9 mouse cellular contexts compared by ENCODE assay signal in the genomic region with DNA sequence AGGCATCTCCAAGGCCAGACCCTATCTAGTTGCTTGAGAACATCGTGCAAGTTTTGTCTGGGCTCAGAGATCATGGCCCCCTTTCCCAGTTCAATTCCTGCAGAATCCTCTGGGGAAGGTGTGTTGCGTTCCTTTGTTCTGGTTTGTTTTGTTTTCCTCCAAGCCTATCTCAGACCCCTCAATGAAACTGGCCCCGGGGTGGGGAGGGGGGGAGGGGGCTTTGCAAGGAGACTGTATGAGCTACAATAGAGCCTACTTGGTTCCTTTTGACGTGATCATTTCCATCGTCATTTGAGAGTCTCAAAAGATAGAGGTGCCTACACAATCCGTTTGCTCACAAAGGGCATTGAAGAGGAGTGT. TPM values are rescaled to one million over a fixed set of nuclear protein-coding genes. Genes with fewer than 3 reads are reported as not detected.
DNase-seq lines count a peak whose midpoint lies in the region; ATAC-seq and TF ChIP-seq lines count a peak whose summit lies in the region.
"Had no signal": no experiment of that assay in that cellular context is flagged by ENCODE, and none has a peak within 500 bp of the region (broad histone marks: within the 10 kb centered on the region; RNA-seq: fewer than 3 reads in every experiment).

No protein-coding gene starts in this region.

- H3K27me3 ChIP-seq in forebrain, embryonic 12.5 days = peaks cover 49% of the 10 kb centered on the region
- peaks cover 36% of the 10 kb centered on the region for H3K27me3 ChIP-seq in forebrain, embryonic 15.5 days
- H3K27me3 ChIP-seq in limb, embryonic 12.5 days = peaks cover 50% of the 10 kb centered on the region
- H3K27me3 ChIP-seq in limb, embryonic 10.5 days (ENCODE audit: low read depth, poor library complexity, severe bottlenecking) = peaks cover 56% of the 10 kb centered on the region
- H3K27me3 ChIP-seq in heart, postnatal 0 days (ENCODE audit: control insufficient read depth, insufficient read depth, low read length) = peaks cover 24% of the 10 kb centered on the region
- H3K27me3 ChIP-seq in midbrain, embryonic 14.5 days (ENCODE audit: control insufficient read depth, insufficient read depth, low read length) = peaks cover 38% of the 10 kb centered on the region

- peak; percentile 15; the same call in 1 of the 2 replicates for ATAC-seq in forebrain, embryonic 12.5 days (ENCODE audit: low FRiP score)
- ATAC-seq in forebrain, embryonic 15.5 days (replicated peaks) = no peak
- ATAC-seq in limb, embryonic 12.5 days (ENCODE audit: insufficient number of reproducible peaks, insufficient read depth, low FRiP score, low TSS enrichment, low read depth) = no peak
- ATAC-seq in heart, postnatal 0 days (ENCODE audit: insufficient read depth, low read depth) = no peak
- peak; percentile 18; the same call in 1 of the 2 replicates for ATAC-seq in midbrain, embryonic 14.5 days (ENCODE audit: low FRiP score, low TSS enrichment)

- no peak overlapping the region for H3K9ac ChIP-seq in forebrain, embryonic 12.5 days
- no peak overlapping the region for H3K9ac ChIP-seq in forebrain, embryonic 15.5 days (replicated peaks)
- H3K9ac ChIP-seq in limb, embryonic 12.5 days (replicated peaks) = 0 out of 2 replicates have a peak overlapping the region, but pooled peaks have one; percentile 45
- H3K9ac ChIP-seq in heart, postnatal 0 days (replicated peaks; ENCODE audit: low read depth, low read length) = no peak overlapping the region
- H3K9ac ChIP-seq in midbrain, embryonic 14.5 days (replicated peaks; ENCODE audit: low read length) = no peak overlapping the region

- 15% methylated on average over 6 of the region's 6 CpGs for WGBS in forebrain, embryonic 12.5 days
- WGBS in forebrain, embryonic 15.5 days = 9% methylated on average over 6 of the region's 6 CpGs
- WGBS in limb, embryonic 12.5 days = 26% methylated on average over 6 of the region's 6 CpGs
- 21% methylated on average over 6 of the region's 6 CpGs for WGBS in limb, embryonic 10.5 days
- 22% methylated on average over 6 of the region's 6 CpGs for WGBS in heart, postnatal 0 days
- WGBS in midbrain, embryonic 14.5 days = 13% methylated on average over 6 of the region's 6 CpGs

- H3K4me3 ChIP-seq in forebrain, embryonic 12.5 days (replicated peaks) = no peak overlapping the region
- H3K4me3 ChIP-seq in forebrain, embryonic 15.5 days = no peak overlapping the region
- no peak overlapping the region for H3K4me3 ChIP-seq in limb, embryonic 12.5 days (replicated peaks)
- no peak overlapping the region for H3K4me3 ChIP-seq in limb, embryonic 10.5 days
- H3K4me3 ChIP-seq in heart, postnatal 0 days (ENCODE audit: low read depth, low read length) = peak overlapping the region; percentile 60; the same call in 1 of the 2 replicates
- no peak overlapping the region for H3K4me3 ChIP-seq in midbrain, embryonic 14.5 days (replicated peaks; ENCODE audit: low read depth, low read length)

- TF ChIP-seq CTCF in heart, postnatal 0 days (IDR thresholded peaks at IDR 0.05; ENCODE audit: low read depth) = no peak

- peaks cover 28% of the 10 kb centered on the region for H3K4me1 ChIP-seq in forebrain, embryonic 12.5 days
- peaks cover 25% of the 10 kb centered on the region for H3K4me1 ChIP-seq in forebrain, embryonic 15.5 days
- peaks cover 27% of the 10 kb centered on the region for H3K4me1 ChIP-seq in limb, embryonic 12.5 days (replicated peaks)
- peaks cover 32% of the 10 kb centered on the region for H3K4me1 ChIP-seq in limb, embryonic 10.5 days
- peaks cover 6% of the 10 kb centered on the region; the same call in 1 of the 2 replicates for H3K4me1 ChIP-seq in heart, postnatal 0 days (ENCODE audit: control insufficient read depth, insufficient read depth)
- peaks cover 19% of the 10 kb centered on the region for H3K4me1 ChIP-seq in midbrain, embryonic 14.5 days (ENCODE audit: control insufficient read depth, insufficient read depth, low read length)

- H3K4me2 ChIP-seq in forebrain, embryonic 12.5 days = peak overlapping the region; percentile 58; the same call in 1 of the 2 replicates
- H3K4me2 ChIP-seq in forebrain, embryonic 15.5 days (replicated peaks) = no peak overlapping the region
- peak overlapping the region; percentile 72 for H3K4me2 ChIP-seq in limb, embryonic 12.5 days
- H3K4me2 ChIP-seq in heart, postnatal 0 days (ENCODE audit: low read depth, low read length) = peak overlapping the region; percentile 73
- peak overlapping the region; percentile 65; the same call in 1 of the 2 replicates for H3K4me2 ChIP-seq in midbrain, embryonic 14.5 days (ENCODE audit: low read length)

- H3K36me3 ChIP-seq in forebrain, embryonic 12.5 days (replicated peaks) = no peaks in the 10 kb centered on the region
- no peaks in the 10 kb centered on the region for H3K36me3 ChIP-seq in forebrain, embryonic 15.5 days
- no peaks in the 10 kb centered on the region for H3K36me3 ChIP-seq in limb, embryonic 12.5 days
- no peaks in the 10 kb centered on the region for H3K36me3 ChIP-seq in limb, embryonic 10.5 days
- no peaks in the 10 kb centered on the region for H3K36me3 ChIP-seq in heart, postnatal 0 days (replicated peaks; ENCODE audit: control insufficient read depth, insufficient read depth, low read length)
- no peaks in the 10 kb centered on the region for H3K36me3 ChIP-seq in midbrain, embryonic 14.5 days (ENCODE audit: control insufficient read depth, insufficient read depth, low read length)

- no peak for DNase-seq in limb, embryonic 10.5 days (ENCODE audit: low spot score)
- DNase-seq in heart, postnatal 0 days (ENCODE audit: low spot score) = no peak
- DNase-seq in midbrain, embryonic 14.5 days = no peak
- no peak for DNase-seq in frontal cortex, postnatal 10 days (ENCODE audit: low spot score in 2 of 2)
- DNase-seq in urinary bladder, postnatal 10 days (ENCODE audit: low spot score) = no peak

- H3K27ac ChIP-seq in forebrain, embryonic 12.5 days = no peak overlapping the region
- H3K27ac ChIP-seq in forebrain, embryonic 15.5 days (replicated peaks) = no peak overlapping the region
- no peak overlapping the region for H3K27ac ChIP-seq in limb, embryonic 12.5 days
- H3K27ac ChIP-seq in limb, embryonic 10.5 days = no peak overlapping the region
- H3K27ac ChIP-seq in heart, postnatal 0 days (ENCODE audit: low read depth) = peak overlapping the region; percentile 37
- H3K27ac ChIP-seq in midbrain, embryonic 14.5 days (replicated peaks; ENCODE audit: low read depth, low read length) = no peak overlapping the region

- no peak for TF ChIP-seq EP300 in heart, postnatal 0 days (IDR thresholded peaks at IDR 0.05; ENCODE audit: low read depth)

- H3K9me3 ChIP-seq in forebrain, embryonic 12.5 days = no peaks in the 10 kb centered on the region
- no peaks in the 10 kb centered on the region for H3K9me3 ChIP-seq in forebrain, embryonic 15.5 days
- no peaks in the 10 kb centered on the region for H3K9me3 ChIP-seq in limb, embryonic 12.5 days
- no peaks in the 10 kb centered on the region for H3K9me3 ChIP-seq in limb, embryonic 10.5 days (replicated peaks)
- H3K9me3 ChIP-seq in heart, postnatal 0 days (replicated peaks; ENCODE audit: control insufficient read depth, low read length) = no peaks in the 10 kb centered on the region
- no peaks in the 10 kb centered on the region for H3K9me3 ChIP-seq in midbrain, embryonic 14.5 days (ENCODE audit: control insufficient read depth, low read length)

RNA-seq across cellular contexts. Expression of gene Thbd, which starts 0.8 kb away (rescaled TPM):
- polyA plus RNA-seq in forebrain, embryonic 12.5 days (2016; fragmentation: Nextera tagmentation; extraction: Ambion mirVana) = 4.1 and 4.8 TPM in 2 replicates
- polyA plus RNA-seq in forebrain, embryonic 15.5 days (2015; fragmentation: Nextera tagmentation; extraction: Ambion mirVana) = 5.0 and 5.3 TPM in 2 replicates
- 4.8 and 6.2 TPM in 2 replicates for polyA plus RNA-seq in limb, embryonic 12.5 days (2016; fragmentation: Nextera tagmentation; extraction: Ambion mirVana)
- 2.8 and 4.0 TPM in 2 replicates for polyA plus RNA-seq in limb, embryonic 10.5 days (2016; fragmentation: Nextera tagmentation; extraction: Ambion mirVana)
- 50.6 and 52.6 TPM in 2 replicates for total RNA-seq in heart, postnatal 0 days (2014; rRNA removed; ENCODE audit: low replicate concordance)
- 15.6 and 16.5 TPM in 2 replicates for polyA plus RNA-seq in heart, postnatal 0 days (2015; fragmentation: Nextera tagmentation; extraction: Ambion mirVana)
- 1.0 and 5.4 TPM in 2 replicates for polyA plus RNA-seq in midbrain, embryonic 14.5 days (2014; fragmentation: Nextera tagmentation; extraction: Ambion mirVana)

RNA-seq across cellular contexts. Expression of gene Sstr4, which starts 13.6 kb away (rescaled TPM):
- polyA plus RNA-seq in forebrain, embryonic 12.5 days (2016; fragmentation: Nextera tagmentation; extraction: Ambion mirVana) = 0.70 and 1.00 TPM in 2 replicates
- 1.2 and 1.5 TPM in 2 replicates for polyA plus RNA-seq in forebrain, embryonic 15.5 days (2015; fragmentation: Nextera tagmentation; extraction: Ambion mirVana)
- 0.99 and 1.4 TPM in 2 replicates for polyA plus RNA-seq in limb, embryonic 12.5 days (2016; fragmentation: Nextera tagmentation; extraction: Ambion mirVana)
- polyA plus RNA-seq in limb, embryonic 10.5 days (2016; fragmentation: Nextera tagmentation; extraction: Ambion mirVana) = 0.18 and 0.26 TPM in 2 replicates
- 0.31 and 4.4 TPM in 2 replicates for total RNA-seq in heart, postnatal 0 days (2014; rRNA removed; ENCODE audit: low replicate concordance)
- polyA plus RNA-seq in heart, postnatal 0 days (2015; fragmentation: Nextera tagmentation; extraction: Ambion mirVana) = 0.14 and 0.43 TPM in 2 replicates
- 1.4 and 2.6 TPM in 2 replicates for polyA plus RNA-seq in midbrain, embryonic 14.5 days (2014; fragmentation: Nextera tagmentation; extraction: Ambion mirVana)
- total RNA-seq: hematopoietic stem cell, adult 5-6 weeks had no signal

RNA-seq across cellular contexts. Expression of gene Cd93, which starts 34.6 kb away (rescaled TPM):
- 5.7 and 6.4 TPM in 2 replicates for polyA plus RNA-seq in forebrain, embryonic 12.5 days (2016; fragmentation: Nextera tagmentation; extraction: Ambion mirVana)
- 6.2 and 6.5 TPM in 2 replicates for polyA plus RNA-seq in forebrain, embryonic 15.5 days (2015; fragmentation: Nextera tagmentation; extraction: Ambion mirVana)
- polyA plus RNA-seq in limb, embryonic 12.5 days (2016; fragmentation: Nextera tagmentation; extraction: Ambion mirVana) = 5.6 and 6.2 TPM in 2 replicates
- polyA plus RNA-seq in limb, embryonic 10.5 days (2016; fragmentation: Nextera tagmentation; extraction: Ambion mirVana) = 5.0 and 5.5 TPM in 2 replicates
- total RNA-seq in heart, postnatal 0 days (2014; rRNA removed; ENCODE audit: low replicate concordance) = 106 and 120 TPM in 2 replicates
- polyA plus RNA-seq in heart, postnatal 0 days (2015; fragmentation: Nextera tagmentation; extraction: Ambion mirVana) = 21.1 and 21.2 TPM in 2 replicates
- 5.1 and 8.8 TPM in 2 replicates for polyA plus RNA-seq in midbrain, embryonic 14.5 days (2014; fragmentation: Nextera tagmentation; extraction: Ambion mirVana)

Comparison
In these comparisons a context has a peak if more than half of its experiments do, and no peak if none do; other contexts are left out.
1. ATAC-seq: peak in forebrain, embryonic 12.5 days (single experiment) and midbrain, embryonic 14.5 days (single experiment); none in forebrain, embryonic 15.5 days (single experiment), limb, embryonic 12.5 days (single experiment) and heart, postnatal 0 days (single experiment).